Comparison of ENCODE assay signal across 24 mouse cellular contexts in genomic region chr8:108950311-108950710, GRCm38 (mm10).
DNase-seq lines count a peak whose midpoint lies in the region; ATAC-seq lines count a peak whose summit lies in the region.
"Had no signal": no experiment of that assay in that cellular context is flagged by ENCODE, and none has a peak within 500 bp of the region (broad histone marks: within the 10 kb centered on the region; RNA-seq: fewer than 3 reads in every experiment).

No protein-coding gene starts in this region.

- peaks cover 48% of the 10 kb centered on the region for H3K9me3 ChIP-seq in embryonic facial prominence, embryonic 13.5 days
- H3K9me3 ChIP-seq in embryonic facial prominence, embryonic 10.5 days, result peaks cover 46% of the 10 kb centered on the region

- 97% methylated on average over 21 of the region's 21 CpGs for WGBS in embryonic facial prominence, embryonic 13.5 days
- WGBS in embryonic facial prominence, embryonic 10.5 days, result 97% methylated on average over 21 of the region's 21 CpGs

- peaks cover 99% of the 10 kb centered on the region for H3K36me3 ChIP-seq in embryonic facial prominence, embryonic 13.5 days
- H3K36me3 ChIP-seq in embryonic facial prominence, embryonic 10.5 days (replicated peaks), result peaks cover 100% of the 10 kb centered on the region
- H3K36me3 ChIP-seq: G1E had no signal

- no peak overlapping the region for H3K27ac ChIP-seq in embryonic facial prominence, embryonic 13.5 days
- no peak overlapping the region for H3K27ac ChIP-seq in embryonic facial prominence, embryonic 10.5 days (replicated peaks)
- H3K27ac ChIP-seq: forebrain, embryonic 10.5 days; forebrain, embryonic 13.5 days; forebrain, embryonic 15.5 days had no signal

- no peak overlapping the region for H3K4me3 ChIP-seq in embryonic facial prominence, embryonic 13.5 days
- no peak overlapping the region for H3K4me3 ChIP-seq in embryonic facial prominence, embryonic 10.5 days
- H3K4me3 ChIP-seq: erythroblast, embryonic 14.5 days; forebrain, embryonic 10.5 days; forebrain, embryonic 13.5 days; forebrain, embryonic 15.5 days had no signal

- ATAC-seq in embryonic facial prominence, embryonic 13.5 days (ENCODE audit: insufficient number of reproducible peaks, insufficient read depth, low FRiP score, low TSS enrichment, low read depth), result peak; percentile 50; the same call in 1 of the 2 replicates
- ATAC-seq: activated CD4-positive, CD25-positive, alpha-beta regulatory T cell, adult 4 months; CD4-positive, CD25-positive, alpha-beta regulatory T cell, adult 4 months; forebrain, embryonic 13.5 days; forebrain, embryonic 15.5 days; Patski had no signal

- intact Hi-C loops in heart, postnatal 36 days (cut with DNase I), result no loop called here

- H3K4me2 ChIP-seq in embryonic facial prominence, embryonic 13.5 days, result no peak overlapping the region
- H3K4me2 ChIP-seq: forebrain, embryonic 13.5 days; forebrain, embryonic 15.5 days had no signal

- DNase-seq in embryonic facial prominence, embryonic 10.5 days (ENCODE audit: low spot score), result no peak
- peak; percentile 78 for DNase-seq in heart, adult 11 months
- no peak for DNase-seq in heart, postnatal 36 days
- DNase-seq in testis, postnatal 10 days (ENCODE audit: low spot score), result peak; percentile 56
- DNase-seq in testis, postnatal 14 days (ENCODE audit: low spot score), result no peak
- DNase-seq: adrenal gland, adult 8-10 months; adrenal gland, postnatal 14 days; adrenal gland, postnatal 36 days; B cell, adult 2 months; cerebellum, adult 11-12 months; cerebellum, adult 2 months; cerebellum, adult 9-10 months; cerebellum, postnatal 10 days; cerebellum, postnatal 25 days had no signal

- H3K9ac ChIP-seq in embryonic facial prominence, embryonic 13.5 days, result no peak overlapping the region
- H3K9ac ChIP-seq: forebrain, embryonic 13.5 days; forebrain, embryonic 15.5 days had no signal

- no peaks in the 10 kb centered on the region for H3K27me3 ChIP-seq in embryonic facial prominence, embryonic 13.5 days
- no peaks in the 10 kb centered on the region for H3K27me3 ChIP-seq in embryonic facial prominence, embryonic 10.5 days (replicated peaks; ENCODE audit: low read depth, poor library complexity, severe bottlenecking)
- H3K27me3 ChIP-seq: CH12.LX; forebrain, embryonic 13.5 days; forebrain, embryonic 15.5 days; Patski had no signal

- no peaks in the 10 kb centered on the region for H3K4me1 ChIP-seq in embryonic facial prominence, embryonic 13.5 days
- H3K4me1 ChIP-seq in embryonic facial prominence, embryonic 10.5 days, result no peaks in the 10 kb centered on the region
- H3K4me1 ChIP-seq: forebrain, embryonic 13.5 days; forebrain, embryonic 15.5 days had no signal

Comparison
In these comparisons a context has a peak if more than half of its experiments do, and no peak if none do; other contexts are left out.
1. DNase-seq: peak in heart, adult 11 months (single experiment) and testis, postnatal 10 days (single experiment); none in embryonic facial prominence, embryonic 10.5 days (single experiment), heart, postnatal 36 days (0 of 2) and testis, postnatal 14 days (single experiment).